Mouse (Mus musculus): ENCODE measurements at regions not wholly inside any gene's neighbourhood (a gene's known extent, or its start where the extent isn't known, plus 50 kb on each side); places are given as distances from the start of the nearest gene placed in this dataset.

- no peaks in the 10 kb centered on the region for H3K4me1 ChIP-seq (ENCODE audit: control insufficient read depth, insufficient read depth, low read length)
- no peak overlapping the region for H3K4me3 ChIP-seq (ENCODE audit: insufficient read depth, low read length)
- no peak overlapping the region for H3K27ac ChIP-seq (ENCODE audit: insufficient read depth, low read length)
- TF ChIP-seq CTCF (IDR thresholded peaks at IDR 0.05; ENCODE audit: borderline replicate concordance, insufficient read depth, low read length) = no peak
- no peak for TF ChIP-seq POLR2A (IDR thresholded peaks at IDR 0.05; ENCODE audit: low read depth, low read length)
These were observed 463.2 kb downstream of the D3Ertd751e start for GRCm38 (mm10) chr3:42205640-42206039.

- Histone ChIP-seq H3K27ac (ENCODE audit: insufficient read depth, low read length) (no peak overlapping the region), H3K4me3 (ENCODE audit: insufficient read depth, low read length) (no peak overlapping the region), H3K4me1 (ENCODE audit: control insufficient read depth, insufficient read depth, low read length) (no peaks in the 10 kb centered on the region)
- TF ChIP-seq CTCF (IDR thresholded peaks at IDR 0.05; ENCODE audit: borderline replicate concordance, insufficient read depth, low read length) (no peak), POLR2A (IDR thresholded peaks at IDR 0.05; ENCODE audit: low read depth, low read length) (no peak)
These were observed 469.0 kb downstream of the D3Ertd751e start for GRCm38 (mm10) chr3:42211420-42211819.

GRCm38 (mm10) chr3:42212456-42212855 is 470.0 kb downstream of the D3Ertd751e start:
- Histone ChIP-seq H3K27ac (ENCODE audit: insufficient read depth, low read length) (no peak overlapping the region), H3K4me1 (ENCODE audit: control insufficient read depth, insufficient read depth, low read length) (no peaks in the 10 kb centered on the region), H3K4me3 (ENCODE audit: insufficient read depth, low read length) (no peak overlapping the region)
- TF ChIP-seq CTCF (IDR thresholded peaks at IDR 0.05; ENCODE audit: borderline replicate concordance, insufficient read depth, low read length) (no peak), POLR2A (IDR thresholded peaks at IDR 0.05; ENCODE audit: low read depth, low read length) (no peak)

GRCm38 (mm10) chr3:42213163-42213562 is 470.8 kb downstream of the D3Ertd751e start:
- TF ChIP-seq CTCF (IDR thresholded peaks at IDR 0.05; ENCODE audit: borderline replicate concordance, insufficient read depth, low read length) (no peak), POLR2A (IDR thresholded peaks at IDR 0.05; ENCODE audit: low read depth, low read length) (no peak)
- Histone ChIP-seq H3K27ac (ENCODE audit: insufficient read depth, low read length) (no peak overlapping the region), H3K4me1 (ENCODE audit: control insufficient read depth, insufficient read depth, low read length) (no peaks in the 10 kb centered on the region), H3K4me3 (ENCODE audit: insufficient read depth, low read length) (no peak overlapping the region)

GRCm38 (mm10) chr3:42214624-42215276 is 472.3 kb downstream of the D3Ertd751e start:
- Histone ChIP-seq H3K27ac (ENCODE audit: insufficient read depth, low read length) (no peak overlapping the region), H3K4me1 (ENCODE audit: control insufficient read depth, insufficient read depth, low read length) (no peaks in the 10 kb centered on the region)
- TF ChIP-seq CTCF (IDR thresholded peaks at IDR 0.05; ENCODE audit: borderline replicate concordance, insufficient read depth, low read length) (no peak), POLR2A (IDR thresholded peaks at IDR 0.05; ENCODE audit: low read depth, low read length) (no peak)

GRCm38 (mm10) chr3:42218719-42219118 is 476.3 kb downstream of the D3Ertd751e start:
- TF ChIP-seq CTCF (IDR thresholded peaks at IDR 0.05; ENCODE audit: borderline replicate concordance, insufficient read depth, low read length) = no peak
- TF ChIP-seq POLR2A (IDR thresholded peaks at IDR 0.05; ENCODE audit: low read depth, low read length) = no peak
- Histone ChIP-seq H3K27ac (ENCODE audit: insufficient read depth, low read length) (no peak overlapping the region), H3K4me3 (ENCODE audit: insufficient read depth, low read length) (no peak overlapping the region), H3K4me1 (ENCODE audit: control insufficient read depth, insufficient read depth, low read length) (no peaks in the 10 kb centered on the region)

More at GRCm38 (mm10) chr3:42214624-42215276, 472.3 kb downstream of the D3Ertd751e start:
- H3K4me3 ChIP-seq (ENCODE audit: insufficient read depth, low read length) = no peak overlapping the region

GRCm38 (mm10) chr3:42227679-42228398 is 485.4 kb downstream of the D3Ertd751e start:
- TF ChIP-seq CTCF (IDR thresholded peaks at IDR 0.05; ENCODE audit: borderline replicate concordance, insufficient read depth, low read length) (no peak), POLR2A (IDR thresholded peaks at IDR 0.05; ENCODE audit: low read depth, low read length) (no peak)
- Histone ChIP-seq H3K27ac (ENCODE audit: insufficient read depth, low read length) (no peak overlapping the region), H3K4me1 (ENCODE audit: control insufficient read depth, insufficient read depth, low read length) (no peaks in the 10 kb centered on the region), H3K4me3 (ENCODE audit: insufficient read depth, low read length) (no peak overlapping the region)

- H3K27ac ChIP-seq (ENCODE audit: insufficient read depth, low read length) = no peak overlapping the region
- H3K4me1 ChIP-seq (ENCODE audit: control insufficient read depth, insufficient read depth, low read length) = no peaks in the 10 kb centered on the region
- TF ChIP-seq POLR2A (IDR thresholded peaks at IDR 0.05; ENCODE audit: low read depth, low read length) (no peak), CTCF (IDR thresholded peaks at IDR 0.05; ENCODE audit: borderline replicate concordance, insufficient read depth, low read length) (no peak)
- H3K4me3 ChIP-seq (ENCODE audit: insufficient read depth, low read length) = no peak overlapping the region
These were observed 486.0 kb downstream of the D3Ertd751e start for GRCm38 (mm10) chr3:42228399-42228755.

GRCm38 (mm10) chr3:42232268-42232667 is 489.9 kb downstream of the D3Ertd751e start:
- Histone ChIP-seq H3K4me3 (ENCODE audit: insufficient read depth, low read length) (no peak overlapping the region), H3K4me1 (ENCODE audit: control insufficient read depth, insufficient read depth, low read length) (no peaks in the 10 kb centered on the region), H3K27ac (ENCODE audit: insufficient read depth, low read length) (no peak overlapping the region)
- TF ChIP-seq CTCF (IDR thresholded peaks at IDR 0.05; ENCODE audit: borderline replicate concordance, insufficient read depth, low read length) = no peak
- no peak for TF ChIP-seq POLR2A (IDR thresholded peaks at IDR 0.05; ENCODE audit: low read depth, low read length)

GRCm38 (mm10) chr3:42233756-42234155 is 491.3 kb downstream of the D3Ertd751e start:
- H3K27ac ChIP-seq (ENCODE audit: insufficient read depth, low read length) = no peak overlapping the region
- H3K4me3 ChIP-seq (ENCODE audit: insufficient read depth, low read length) = no peak overlapping the region
- no peaks in the 10 kb centered on the region for H3K4me1 ChIP-seq (ENCODE audit: control insufficient read depth, insufficient read depth, low read length)
- TF ChIP-seq POLR2A (IDR thresholded peaks at IDR 0.05; ENCODE audit: low read depth, low read length) = no peak
- no peak for TF ChIP-seq CTCF (IDR thresholded peaks at IDR 0.05; ENCODE audit: borderline replicate concordance, insufficient read depth, low read length)

All from embryonic fibroblast, embryonic 13.5 days (primary cell).